Mouse (Mus musculus): ENCODE measurements around the gene Zfp512b. TPM values are rescaled to one million over a fixed set of nuclear protein-coding genes. Genes with fewer than 3 reads are reported as not detected.

Gene Zfp512b
- polyA plus RNA-seq, 1 experiment from 2014 or later: 49.7 TPM

DNA sequence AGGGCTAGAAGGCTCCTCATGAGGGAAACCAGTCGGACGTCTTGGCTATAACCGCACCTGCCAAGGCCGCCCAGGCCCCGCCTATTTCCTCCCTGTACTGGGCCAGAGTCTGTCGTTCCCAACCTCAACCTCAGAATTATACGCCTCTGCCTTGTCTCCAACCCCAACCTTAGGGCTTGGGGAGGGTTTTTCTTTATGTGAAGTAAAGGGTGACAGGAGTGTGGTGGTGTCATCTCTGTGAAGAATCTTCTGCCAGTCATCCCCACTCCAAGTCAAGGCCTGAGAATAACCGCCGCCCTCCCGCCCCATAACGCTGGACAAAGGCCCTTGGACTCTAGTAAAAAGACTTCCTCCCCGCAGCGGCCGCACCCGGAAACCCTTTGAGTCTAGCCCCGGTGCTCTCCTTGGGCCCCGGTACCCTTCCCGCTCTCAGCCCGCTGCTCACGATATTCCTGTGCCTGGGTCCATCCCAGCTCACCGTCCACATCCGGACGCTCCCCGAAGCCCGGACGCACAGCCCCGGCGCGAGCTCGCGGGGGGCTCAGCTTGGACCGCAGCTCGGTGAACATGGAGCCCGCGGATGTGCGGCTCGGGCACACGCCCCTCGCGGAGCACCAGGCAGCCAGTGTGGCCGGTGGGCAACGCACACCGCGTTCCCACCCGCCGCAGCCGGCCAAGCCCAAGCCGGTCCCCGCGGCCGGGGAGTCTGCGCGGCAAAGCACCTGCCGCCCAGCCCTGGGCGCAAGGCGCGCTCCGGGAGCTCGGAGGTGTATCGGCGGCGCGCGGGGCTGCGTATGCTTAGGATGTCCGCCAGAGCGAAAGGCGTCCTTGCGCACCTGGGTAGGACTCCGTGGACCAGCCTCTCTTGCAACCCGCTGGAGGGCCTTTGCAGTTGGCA lies 6.1 kb upstream of the Zfp512b start, which contains the start of gene Samd10:
Gene Samd10 (minus strand): TSS at position 759 of the 898 bp plus-strand sequence.
- Histone ChIP-seq H3K4me2 (peak within 1 kb of the TSS; percentile 83), H3K4me3 (peak within 1 kb of the TSS; percentile 55), H3K9ac (peak within 1 kb of the TSS; percentile 80), H3K4me1 (peaks cover 39% of the 10 kb centered on the region), H3K36me3 (ENCODE audit: poor library complexity, severe bottlenecking) (peaks cover 16% of the 10 kb centered on the region), H3K27ac (peak within 1 kb of the TSS; percentile 82), H3K9me3 (replicated peaks) (no peaks in the 10 kb centered on the region), H3K27me3 (no peaks in the 10 kb centered on the region)
- under 1% methylated on average over 69 of the region's 71 CpGs for WGBS
- peak; percentile 41 for ATAC-seq

GRCm38 (mm10) chr2:181597378-181598061 lies 4.9 kb upstream of the Zfp512b start:
- no peak for ATAC-seq
- 75% methylated on average over 7 of the region's 7 CpGs for WGBS
- Histone ChIP-seq H3K9me3 (replicated peaks) (no peaks in the 10 kb centered on the region), H3K27ac (no peak overlapping the region), H3K4me3 (peak overlapping the region; percentile 55; the same call in 1 of the 2 replicates), H3K27me3 (no peaks in the 10 kb centered on the region), H3K4me1 (peaks cover 39% of the 10 kb centered on the region), H3K9ac (no peak overlapping the region), H3K4me2 (peak overlapping the region; percentile 83), H3K36me3 (ENCODE audit: poor library complexity, severe bottlenecking) (peaks cover 16% of the 10 kb centered on the region)

GRCm38 (mm10) chr2:181596221-181596960 lies 3.8 kb upstream of the Zfp512b start:
- no peak overlapping the region for H3K9ac ChIP-seq

DNA sequence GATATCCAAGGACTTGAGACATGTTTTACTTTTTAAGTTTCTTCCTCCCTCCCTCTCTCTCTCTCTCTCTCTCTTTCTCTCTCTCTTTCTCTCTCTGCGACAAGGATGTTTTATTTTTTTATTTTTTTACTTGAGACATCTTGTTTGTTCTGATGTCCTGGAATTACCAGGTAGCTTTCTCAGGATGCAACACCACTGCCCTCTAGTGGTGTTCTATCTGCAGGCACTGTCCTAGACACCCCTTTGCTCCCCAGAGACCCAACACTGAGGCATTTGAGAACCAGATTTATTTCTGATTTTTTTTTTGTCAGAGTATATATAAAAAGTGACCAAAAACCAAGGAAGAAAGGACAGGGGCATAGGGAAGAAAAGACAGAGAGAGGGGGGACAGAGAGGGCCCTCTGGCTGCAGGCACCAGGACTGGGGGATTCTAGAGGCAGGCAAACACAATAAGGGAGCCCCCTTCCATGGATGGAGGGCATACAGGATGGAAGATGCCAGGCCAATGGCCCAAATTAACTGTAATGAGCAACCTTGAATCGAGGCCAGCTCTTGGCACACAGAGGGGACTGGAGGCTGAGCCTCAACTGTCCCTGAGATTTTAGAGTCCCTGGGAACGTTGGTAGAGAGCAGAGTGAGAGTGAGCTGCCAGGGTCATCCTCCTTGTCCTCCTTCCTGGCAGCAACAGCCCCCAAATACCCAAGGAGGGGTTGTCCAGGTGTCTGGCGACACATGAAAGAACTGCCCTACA lies 2.5 kb upstream of the Zfp512b start:
- peaks cover 38% of the 10 kb centered on the region for H3K4me1 ChIP-seq
- WGBS: 74% methylated on average over 4 of the region's 4 CpGs
- H3K27ac ChIP-seq: no peak overlapping the region
- no peaks in the 10 kb centered on the region for H3K27me3 ChIP-seq
- H3K36me3 ChIP-seq (ENCODE audit: poor library complexity, severe bottlenecking): peaks cover 20% of the 10 kb centered on the region
- no peaks in the 10 kb centered on the region for H3K9me3 ChIP-seq (replicated peaks)
- no peak overlapping the region for H3K9ac ChIP-seq
- no peak overlapping the region for H3K4me3 ChIP-seq
- ATAC-seq: no peak
- H3K4me2 ChIP-seq: no peak overlapping the region

More at GRCm38 (mm10) chr2:181596221-181596960, 3.8 kb upstream of the Zfp512b start:
- Histone ChIP-seq H3K9me3 (replicated peaks) (no peaks in the 10 kb centered on the region), H3K36me3 (ENCODE audit: poor library complexity, severe bottlenecking) (peaks cover 16% of the 10 kb centered on the region), H3K27ac (no peak overlapping the region), H3K27me3 (no peaks in the 10 kb centered on the region), H3K4me3 (no peak overlapping the region), H3K4me1 (peaks cover 36% of the 10 kb centered on the region), H3K4me2 (no peak overlapping the region)
- no peak for ATAC-seq
- WGBS: 68% methylated on average over 6 of the region's 6 CpGs

- no peaks in the 10 kb centered on the region for H3K27me3 ChIP-seq
- no peak for ATAC-seq
- H3K27ac ChIP-seq: no peak overlapping the region
- no peaks in the 10 kb centered on the region for H3K9me3 ChIP-seq (replicated peaks)
- no peak overlapping the region for H3K9ac ChIP-seq
- no peak overlapping the region for H3K4me2 ChIP-seq
- H3K36me3 ChIP-seq (ENCODE audit: poor library complexity, severe bottlenecking): peaks cover 31% of the 10 kb centered on the region
- H3K4me1 ChIP-seq: peaks cover 37% of the 10 kb centered on the region
- H3K4me3 ChIP-seq: no peak overlapping the region
Observed at GRCm38 (mm10) chr2:181593937-181594336, 1.3 kb upstream of the Zfp512b start.

- peak overlapping the region; percentile 92 for H3K4me2 ChIP-seq
- WGBS: 6% methylated on average over 6 of the region's 6 CpGs
- H3K9me3 ChIP-seq (replicated peaks): no peaks in the 10 kb centered on the region
- peak overlapping the region; percentile 85 for H3K27ac ChIP-seq
- H3K27me3 ChIP-seq: no peaks in the 10 kb centered on the region
- peaks cover 32% of the 10 kb centered on the region for H3K4me1 ChIP-seq
- peak; percentile 23 for ATAC-seq
- H3K9ac ChIP-seq: peak overlapping the region; percentile 92
- peaks cover 40% of the 10 kb centered on the region for H3K36me3 ChIP-seq (ENCODE audit: poor library complexity, severe bottlenecking)
- H3K4me3 ChIP-seq: peak overlapping the region; percentile 96
Observed at GRCm38 (mm10) chr2:181593042-181593421, 429 bp upstream of the Zfp512b start.

DNA sequence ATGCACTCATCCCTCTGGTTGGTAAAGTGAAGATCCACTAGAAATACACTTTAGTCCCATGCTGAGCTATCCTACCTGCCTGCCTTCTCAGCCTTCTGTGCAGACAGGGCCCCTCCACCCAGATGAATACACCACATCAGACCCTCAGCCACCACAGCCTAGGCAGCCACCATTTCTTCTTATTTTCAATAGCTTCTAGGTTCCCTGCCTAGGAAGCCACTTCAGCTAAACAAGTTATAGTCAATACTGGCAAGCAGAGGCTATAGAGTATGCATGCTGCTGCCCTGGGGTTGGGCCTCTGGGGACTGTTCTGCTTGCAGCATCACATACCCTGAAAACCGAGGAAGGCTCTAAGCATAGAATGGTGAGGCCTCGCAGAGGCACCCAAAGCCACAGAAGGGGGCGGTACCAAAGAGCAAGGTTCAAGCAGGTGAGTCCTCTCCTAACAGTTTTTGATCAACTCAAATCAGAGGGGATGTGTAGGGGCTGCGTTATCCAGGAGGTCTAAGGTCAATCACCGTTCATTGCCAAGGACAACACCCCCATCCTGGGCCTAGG lies 996 bp downstream of the Zfp512b start, which contains the start of gene Prpf6:
Gene Prpf6 (plus strand): TSS at position 341 of the 558 bp plus-strand sequence.
- no peak; the same call in 1 of the 2 replicates for ATAC-seq
- no peaks in the 10 kb centered on the region for H3K27me3 ChIP-seq
- H3K27ac ChIP-seq: peak within 1 kb of the TSS; percentile 85
- peaks cover 21% of the 10 kb centered on the region for H3K4me1 ChIP-seq
- H3K9ac ChIP-seq: peak within 1 kb of the TSS; percentile 92
- H3K36me3 ChIP-seq (ENCODE audit: poor library complexity, severe bottlenecking): peaks cover 53% of the 10 kb centered on the region
- no peaks in the 10 kb centered on the region for H3K9me3 ChIP-seq (replicated peaks)
- H3K4me2 ChIP-seq: peak within 1 kb of the TSS; percentile 92
- peak within 1 kb of the TSS; percentile 96 for H3K4me3 ChIP-seq
- WGBS: 12% methylated on average over 5 of the region's 5 CpGs

- no peak overlapping the region for H3K9ac ChIP-seq
- ATAC-seq: no peak
Observed at GRCm38 (mm10) chr2:181590471-181590870, 2.1 kb downstream of the Zfp512b start.

DNA sequence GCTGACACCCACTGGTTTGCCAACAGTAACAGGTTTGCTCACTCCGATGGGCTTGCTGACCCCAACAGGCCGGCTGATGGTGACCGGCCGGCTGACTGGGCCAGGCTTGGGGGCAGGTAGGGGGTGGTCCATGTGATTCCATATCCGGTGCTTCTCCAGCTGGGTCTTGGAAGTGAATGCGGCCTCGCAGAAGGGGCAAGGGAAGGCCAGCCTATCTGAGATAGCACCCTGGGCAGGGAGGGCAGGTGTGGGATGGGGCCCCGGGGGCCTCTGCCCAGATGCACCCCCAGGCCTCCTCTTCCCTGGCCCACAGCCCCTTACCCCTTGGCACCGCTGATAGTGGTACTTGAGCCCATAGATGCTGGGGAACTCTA lies 2.9 kb downstream of the Zfp512b start:
- Histone ChIP-seq H3K4me3 (no peak overlapping the region), H3K27ac (no peak overlapping the region), H3K4me2 (no peak overlapping the region), H3K36me3 (ENCODE audit: poor library complexity, severe bottlenecking) (peaks cover 57% of the 10 kb centered on the region), H3K9me3 (replicated peaks) (no peaks in the 10 kb centered on the region), H3K27me3 (no peaks in the 10 kb centered on the region), H3K9ac (no peak overlapping the region), H3K4me1 (peaks cover 21% of the 10 kb centered on the region)
- 94% methylated on average over 9 of the region's 9 CpGs for WGBS
- no peak for ATAC-seq

More at GRCm38 (mm10) chr2:181590471-181590870, 2.1 kb downstream of the Zfp512b start:
- Histone ChIP-seq H3K4me1 (peaks cover 21% of the 10 kb centered on the region), H3K4me3 (no peak overlapping the region), H3K9me3 (replicated peaks) (no peaks in the 10 kb centered on the region), H3K27me3 (no peaks in the 10 kb centered on the region), H3K27ac (no peak overlapping the region), H3K36me3 (ENCODE audit: poor library complexity, severe bottlenecking) (peaks cover 53% of the 10 kb centered on the region), H3K4me2 (peak overlapping the region; percentile 92; the same call in 1 of the 2 replicates)
- WGBS: 97% methylated on average over 5 of the region's 5 CpGs

DNA sequence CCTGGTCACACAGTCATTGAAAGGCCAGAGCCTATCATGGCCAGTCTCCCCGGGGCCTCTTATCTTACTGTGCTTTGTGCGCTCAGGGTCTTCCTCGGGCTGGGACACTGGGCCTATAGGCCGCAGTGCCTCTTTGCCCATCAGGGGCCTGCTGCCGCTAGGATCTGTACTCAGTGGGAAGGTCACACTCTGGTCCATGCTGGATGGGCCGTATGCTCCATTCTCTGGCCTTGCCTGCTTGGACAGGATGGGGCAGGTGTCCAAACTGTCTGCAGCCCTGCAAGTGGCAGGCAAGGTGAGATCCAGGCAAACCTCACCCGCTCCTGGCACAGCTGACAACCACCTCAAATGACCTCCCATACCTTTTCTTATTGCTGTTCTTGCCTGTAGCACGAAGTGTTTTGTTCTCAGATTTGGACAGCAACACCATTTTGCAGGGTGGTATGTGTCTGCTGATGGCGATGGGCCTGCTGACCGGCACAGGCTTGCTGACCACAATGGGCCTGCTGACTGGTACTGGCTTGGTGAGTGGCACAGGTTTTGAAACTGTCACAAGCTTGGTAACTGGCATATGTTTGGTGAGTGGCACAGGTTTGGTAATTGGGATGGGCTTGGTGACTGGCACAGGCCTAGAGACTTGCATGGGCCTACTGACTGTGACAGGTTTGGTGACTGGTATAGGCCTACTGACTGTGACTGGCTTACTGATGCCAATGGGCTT lies 3.4 kb downstream of the Zfp512b start:
- H3K36me3 ChIP-seq (ENCODE audit: poor library complexity, severe bottlenecking): peaks cover 63% of the 10 kb centered on the region
- no peak overlapping the region for H3K9ac ChIP-seq
- 96% methylated on average over 10 of the region's 10 CpGs for WGBS

More for the DNA sequence above, 3.4 kb downstream of the Zfp512b start:
- Histone ChIP-seq H3K4me2 (no peak overlapping the region), H3K4me1 (peaks cover 21% of the 10 kb centered on the region), H3K9me3 (replicated peaks) (no peaks in the 10 kb centered on the region), H3K27me3 (no peaks in the 10 kb centered on the region), H3K4me3 (no peak overlapping the region), H3K27ac (no peak overlapping the region)
- no peak for ATAC-seq
